Mouse (Mus musculus) testis, adult 2 months (tissue): ENCODE results near the gene Kitl.

Experiments used
- CTCF ChIP-seq: fragments of 200-500 bp; IDR thresholded peaks from 2 replicates; pipeline ENCODE4 v1.5.1; 2012; ENCODE audit warnings: low read depth, mild to moderate bottlenecking, inconsistent platforms, low read length, moderate library complexity; ENCODE audit not compliant: control insufficient read depth, insufficient read depth, insufficient replicate concordance
- POLR2A ChIP-seq: fragments of 200-500 bp; IDR thresholded peaks from 2 replicates; pipeline ENCODE4 v1.6.1; 2012; ENCODE audit warnings: low read depth, mild to moderate bottlenecking, inconsistent platforms, low read length, moderate library complexity; ENCODE audit not compliant: control insufficient read depth

DNA sequence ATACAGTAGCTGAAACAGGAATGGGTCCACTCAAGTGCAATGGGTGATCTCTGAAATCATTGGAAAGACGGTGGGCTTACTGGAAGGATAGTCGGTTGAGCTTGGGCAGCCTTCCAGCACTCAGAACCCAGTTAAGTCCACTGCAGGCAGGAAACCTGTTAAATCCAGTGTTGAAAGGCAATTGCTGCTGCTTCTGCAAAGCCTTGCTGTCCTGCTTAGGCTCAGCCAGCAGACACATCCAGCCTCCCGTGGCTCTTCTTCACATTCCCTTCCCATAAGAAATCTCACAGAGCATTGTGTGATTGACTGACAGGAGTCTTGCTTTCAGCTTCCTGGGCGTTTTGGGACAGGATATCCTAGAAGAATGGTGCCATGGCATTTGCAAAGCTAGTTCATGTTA is 20.6 kb downstream of the Kitl start:
- TF ChIP-seq CTCF (no peak), POLR2A (no peak)
